Mouse (Mus musculus): Measurements from ENCODE around the gene Mdc1. TPM values are rescaled to one million over a fixed set of nuclear protein-coding genes. Genes with fewer than 3 reads are reported as not detected.

The Mdc1 gene
- polyA plus RNA-seq, 1 experiment from 2014 or later: 21.3 TPM

DNA sequence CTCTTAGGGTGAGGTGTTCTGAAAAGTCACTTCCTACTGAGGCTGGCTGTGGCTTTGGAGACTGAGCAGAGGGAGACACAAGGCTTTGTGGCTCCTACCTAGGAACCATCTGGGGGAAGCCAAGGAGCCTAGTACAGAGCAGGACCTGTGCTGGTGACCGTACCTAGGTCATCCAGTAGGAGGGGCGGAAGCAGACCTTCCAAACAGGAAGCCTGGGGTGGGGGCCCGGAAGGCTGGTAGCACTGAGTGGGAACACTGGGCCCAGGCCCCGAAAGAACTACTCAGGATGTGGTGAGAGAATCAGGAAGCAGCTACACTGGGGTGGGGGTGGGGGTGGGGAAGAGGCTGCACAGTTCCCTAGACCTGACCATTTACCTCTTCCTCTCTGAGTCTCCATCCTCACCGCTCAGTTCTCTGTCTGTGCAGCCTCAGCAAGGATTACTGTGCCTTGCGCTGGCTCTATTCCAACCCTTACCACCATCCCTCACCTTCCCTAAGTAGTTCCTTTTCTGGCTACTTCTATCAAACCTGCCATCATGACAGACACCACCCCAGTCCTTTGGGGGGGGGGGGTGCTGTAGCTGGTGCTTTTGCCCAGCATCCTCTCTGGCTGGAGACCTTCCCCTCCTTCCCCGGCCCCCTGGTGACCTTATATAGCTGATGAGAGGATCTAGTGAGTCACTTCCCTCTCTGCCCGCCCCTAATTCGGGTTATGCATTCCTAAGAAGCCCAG lies 29.0 kb downstream of the Mdc1 start:
- peaks cover 31% of the 10 kb centered on the region for H3K36me3 ChIP-seq

DNA sequence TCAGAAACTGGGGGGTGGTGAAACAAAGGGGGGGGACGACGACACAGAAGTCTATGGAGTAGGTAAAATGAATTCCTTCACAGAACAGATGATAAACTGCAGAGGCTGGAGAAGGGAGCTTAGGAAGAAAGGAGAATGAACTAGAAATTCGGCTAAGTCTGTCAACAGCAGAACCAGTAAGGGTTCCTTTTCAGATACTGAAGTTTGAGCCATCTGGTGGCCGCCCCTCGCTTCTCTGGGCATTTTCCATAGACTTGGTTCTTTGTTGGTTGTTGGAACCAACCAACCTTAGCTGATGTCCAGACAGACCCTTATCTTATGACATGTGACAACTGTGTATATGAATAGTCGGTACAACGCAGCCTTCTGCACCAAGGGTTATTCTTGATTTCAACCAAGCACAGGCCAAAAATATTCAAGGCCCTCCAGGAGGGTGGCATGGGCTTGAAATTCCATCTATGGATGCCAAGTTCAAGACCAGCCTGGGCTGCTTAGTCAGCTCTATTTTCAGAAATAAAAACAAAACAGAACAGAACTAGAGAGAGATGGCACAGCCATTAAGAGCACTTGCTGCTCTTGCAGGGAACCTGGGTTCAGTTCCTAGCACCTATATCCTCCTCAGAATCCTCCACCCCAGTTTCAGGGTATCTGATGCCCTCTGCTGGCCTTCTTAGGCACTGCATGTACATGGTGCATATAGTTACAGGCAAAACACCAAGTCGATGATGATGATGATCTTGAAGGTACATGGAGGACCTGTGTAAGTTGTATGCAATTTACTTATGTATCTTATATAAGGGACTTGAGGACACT lies 29.8 kb downstream of the Mdc1 start:
- H3K4me3 ChIP-seq: peak overlapping the region; percentile 73
- H3K4me2 ChIP-seq (replicated peaks): peak overlapping the region; percentile 96
- peaks cover 36% of the 10 kb centered on the region for H3K36me3 ChIP-seq
- peaks cover 55% of the 10 kb centered on the region for H3K4me1 ChIP-seq
- H3K9me3 ChIP-seq: no peaks in the 10 kb centered on the region
- 82% methylated on average over 8 of the region's 8 CpGs for WGBS
- H3K27me3 ChIP-seq: no peaks in the 10 kb centered on the region
- ATAC-seq (ENCODE audit: insufficient number of reproducible peaks, insufficient read depth, low FRiP score, low TSS enrichment): no peak
- peak overlapping the region; percentile 98 for H3K27ac ChIP-seq
- H3K9ac ChIP-seq: peak overlapping the region; percentile 68; the same call in 1 of the 2 replicates

More for the DNA sequence above, 29.0 kb downstream of the Mdc1 start:
- Histone ChIP-seq H3K9me3 (no peaks in the 10 kb centered on the region), H3K27me3 (no peaks in the 10 kb centered on the region), H3K4me1 (peaks cover 55% of the 10 kb centered on the region), H3K9ac (peak overlapping the region; percentile 68), H3K27ac (peak overlapping the region; percentile 98), H3K4me2 (replicated peaks) (peak overlapping the region; percentile 96), H3K4me3 (peak overlapping the region; percentile 73)
- WGBS: 47% methylated on average over 8 of the region's 9 CpGs
- no peak for ATAC-seq (ENCODE audit: insufficient number of reproducible peaks, insufficient read depth, low FRiP score, low TSS enrichment)

DNA sequence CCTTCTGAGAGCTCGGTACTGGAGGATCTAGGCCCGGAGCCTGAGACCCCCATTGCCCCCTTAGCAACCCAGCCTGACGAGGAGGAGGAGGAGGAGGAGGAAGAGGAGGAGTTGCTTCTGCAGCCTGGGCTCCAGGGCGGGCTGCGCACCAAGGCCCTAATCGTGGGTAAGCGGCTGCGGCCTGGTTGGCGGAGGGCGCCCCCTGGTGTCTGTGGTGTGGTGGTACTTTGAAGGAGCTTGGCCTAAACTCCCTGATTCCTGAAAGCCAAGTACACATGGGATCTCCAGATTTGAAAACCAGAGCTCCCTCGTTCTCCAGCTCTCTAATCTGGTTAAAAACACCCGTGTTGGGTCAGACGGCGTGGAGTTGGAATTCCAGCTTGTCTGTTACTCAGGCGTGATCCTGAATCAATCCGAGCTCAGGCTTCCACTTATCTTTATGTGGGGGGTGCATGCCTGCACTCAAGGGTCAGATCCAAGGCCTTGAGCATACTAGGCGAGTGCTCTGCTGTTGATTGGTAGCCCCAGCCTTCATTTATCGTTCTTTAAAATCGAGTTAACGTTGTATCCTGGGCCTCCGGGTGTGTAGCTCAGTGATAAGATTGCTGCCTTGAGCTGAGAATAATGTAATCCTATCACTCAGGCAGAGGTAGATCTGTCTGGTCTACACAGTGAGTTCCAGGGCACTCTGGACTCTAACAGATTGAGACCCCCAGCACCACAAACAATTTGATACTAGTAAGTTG lies 32.6 kb downstream of the Mdc1 start:
- Histone ChIP-seq H3K27ac (no peak overlapping the region), H3K4me1 (peaks cover 35% of the 10 kb centered on the region), H3K9ac (peak overlapping the region; percentile 5; the same call in 1 of the 2 replicates), H3K4me3 (0 out of 2 replicates have a peak overlapping the region, but pooled peaks have one; percentile 8), H3K9me3 (no peaks in the 10 kb centered on the region), H3K4me2 (replicated peaks) (peak overlapping the region; percentile 26), H3K36me3 (peaks cover 39% of the 10 kb centered on the region), H3K27me3 (no peaks in the 10 kb centered on the region)
- ATAC-seq (ENCODE audit: insufficient number of reproducible peaks, insufficient read depth, low FRiP score, low TSS enrichment): no peak
- WGBS: 32% methylated on average over 21 of the region's 21 CpGs

DNA sequence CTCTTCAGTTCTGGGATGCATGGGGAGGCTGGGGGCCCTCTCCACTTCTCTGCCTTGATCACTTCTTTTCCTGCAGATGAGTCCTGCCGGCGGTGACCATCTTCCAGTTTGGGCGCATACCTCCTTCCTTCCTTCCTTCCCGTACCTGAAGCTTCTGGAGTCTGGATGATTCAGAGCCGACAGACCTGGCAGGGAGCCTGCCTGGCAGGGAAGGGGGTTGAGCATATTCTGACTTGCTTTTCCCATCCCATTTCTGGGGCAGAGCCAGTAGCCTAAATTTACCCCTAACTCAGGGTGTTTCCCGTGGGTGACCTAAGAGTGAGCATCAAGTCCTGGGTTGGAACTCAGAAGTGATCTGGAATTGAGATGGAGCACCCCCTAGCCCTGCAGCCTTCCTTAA lies 33.4 kb downstream of the Mdc1 start:
- Histone ChIP-seq H3K4me2 (replicated peaks) (no peak overlapping the region), H3K4me3 (no peak overlapping the region), H3K9ac (no peak overlapping the region), H3K9me3 (no peaks in the 10 kb centered on the region), H3K4me1 (peaks cover 27% of the 10 kb centered on the region), H3K27ac (no peak overlapping the region), H3K27me3 (no peaks in the 10 kb centered on the region), H3K36me3 (peaks cover 39% of the 10 kb centered on the region)
- 93% methylated on average over 6 of the region's 6 CpGs for WGBS
- no peak for ATAC-seq (ENCODE audit: insufficient number of reproducible peaks, insufficient read depth, low FRiP score, low TSS enrichment)

DNA sequence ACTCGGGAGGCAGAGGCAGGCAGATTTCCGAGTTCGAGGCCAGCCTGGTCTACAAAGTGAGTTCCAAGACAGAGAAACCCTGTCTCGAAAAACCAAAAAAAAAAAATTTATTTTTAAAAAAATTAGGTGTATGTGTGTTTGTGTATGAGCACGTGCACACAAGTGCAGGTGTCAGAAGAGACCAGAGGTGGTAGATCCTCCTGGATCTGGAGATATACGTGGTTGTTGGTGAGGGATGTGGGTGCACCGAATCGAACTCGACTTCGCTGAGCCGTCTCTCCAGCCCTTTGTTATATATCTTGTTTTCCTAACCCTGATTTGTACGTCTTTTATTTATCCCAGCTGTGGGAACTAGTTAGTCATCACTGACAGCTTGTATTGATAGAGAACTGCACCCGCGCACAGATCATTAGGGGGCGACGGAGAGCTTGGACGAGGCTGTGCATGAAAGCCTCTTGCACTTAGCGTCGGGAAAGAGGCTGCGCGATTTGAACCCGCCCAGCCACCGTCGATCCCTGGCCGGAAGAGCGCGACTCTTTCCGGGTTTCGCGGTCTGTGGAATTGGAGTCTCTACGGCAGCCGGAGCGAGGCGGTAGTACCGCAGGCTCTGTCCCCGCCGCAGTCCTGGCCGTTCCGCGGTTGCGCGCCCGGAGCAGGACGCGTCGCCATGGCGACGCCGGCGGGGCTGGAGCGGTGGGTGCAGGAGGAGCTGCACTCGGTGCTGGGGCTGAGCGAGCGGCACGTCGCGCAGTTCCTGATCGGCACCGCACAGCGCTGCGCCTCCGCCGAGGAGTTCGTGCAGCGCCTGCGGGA lies 38.1 kb downstream of the Mdc1 start, which contains the start of gene Dhx16:
Gene Dhx16 (plus strand): TSS at position 575 of the 813 bp plus-strand sequence.
- Histone ChIP-seq H3K4me3 (peak within 1 kb of the TSS; percentile 96), H3K9ac (peak within 1 kb of the TSS; percentile 85), H3K36me3 (peaks cover 46% of the 10 kb centered on the region), H3K27me3 (no peaks in the 10 kb centered on the region), H3K4me2 (replicated peaks) (peak within 1 kb of the TSS; percentile 83), H3K9me3 (no peaks in the 10 kb centered on the region), H3K4me1 (peaks cover 12% of the 10 kb centered on the region), H3K27ac (peak within 1 kb of the TSS; percentile 66; the same call in 1 of the 2 replicates)
- ATAC-seq (ENCODE audit: insufficient number of reproducible peaks, insufficient read depth, low FRiP score, low TSS enrichment): peak; percentile 86
- 5% methylated on average over 66 of the region's 66 CpGs for WGBS

DNA sequence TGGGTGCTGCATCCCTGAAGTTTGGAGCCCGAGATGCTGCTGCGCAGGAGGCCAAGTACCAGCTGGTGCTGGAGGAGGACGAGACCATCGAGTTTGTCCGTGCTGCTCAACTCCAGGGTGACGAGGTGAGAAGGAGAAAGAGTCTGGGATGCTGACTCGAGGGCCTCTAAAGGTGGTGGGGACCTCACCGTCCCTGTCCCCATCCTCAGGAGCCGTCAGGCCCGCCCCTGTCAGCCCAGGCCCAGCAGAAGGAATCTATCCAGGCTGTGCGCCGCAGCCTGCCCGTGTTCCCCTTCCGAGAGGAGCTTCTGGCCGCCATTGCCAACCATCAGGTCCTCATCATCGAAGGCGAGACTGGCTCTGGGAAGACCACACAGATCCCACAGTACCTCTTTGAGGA lies 41.6 kb downstream of the Mdc1 start:
- Histone ChIP-seq H3K27me3 (no peaks in the 10 kb centered on the region), H3K9me3 (no peaks in the 10 kb centered on the region), H3K27ac (no peak overlapping the region), H3K4me1 (peaks cover 12% of the 10 kb centered on the region), H3K4me3 (0 out of 2 replicates have a peak overlapping the region, but pooled peaks have one; percentile 1), H3K36me3 (peaks cover 60% of the 10 kb centered on the region), H3K9ac (no peak overlapping the region), H3K4me2 (replicated peaks) (no peak overlapping the region)
- WGBS: 94% methylated on average over 17 of the region's 17 CpGs
- ATAC-seq (ENCODE audit: insufficient number of reproducible peaks, insufficient read depth, low FRiP score, low TSS enrichment): no peak

DNA sequence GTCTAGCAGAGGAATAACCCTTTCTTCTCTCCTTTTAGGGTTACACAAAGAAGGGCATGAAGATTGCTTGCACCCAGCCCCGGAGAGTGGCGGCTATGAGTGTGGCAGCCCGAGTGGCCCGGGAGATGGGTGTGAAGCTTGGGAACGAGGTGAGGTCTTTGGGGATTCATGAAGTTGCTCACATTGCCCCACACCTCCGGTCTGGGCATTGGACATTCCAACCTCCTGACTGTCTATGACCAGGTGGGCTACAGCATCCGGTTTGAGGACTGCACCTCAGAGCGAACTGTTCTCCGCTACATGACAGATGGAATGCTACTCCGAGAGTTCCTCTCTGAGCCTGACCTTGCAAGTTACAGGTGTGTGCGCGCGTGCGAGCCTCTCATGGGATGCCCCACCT lies 42.5 kb downstream of the Mdc1 start:
- no peaks in the 10 kb centered on the region for H3K9me3 ChIP-seq
- H3K4me3 ChIP-seq: no peak overlapping the region
- no peak overlapping the region for H3K9ac ChIP-seq
- 96% methylated on average over 14 of the region's 14 CpGs for WGBS
- no peak overlapping the region for H3K27ac ChIP-seq
- ATAC-seq (ENCODE audit: insufficient number of reproducible peaks, insufficient read depth, low FRiP score, low TSS enrichment): no peak
- no peak overlapping the region for H3K4me2 ChIP-seq (replicated peaks)
- peaks cover 69% of the 10 kb centered on the region for H3K36me3 ChIP-seq
- no peaks in the 10 kb centered on the region for H3K27me3 ChIP-seq
- H3K4me1 ChIP-seq: peaks cover 12% of the 10 kb centered on the region

DNA sequence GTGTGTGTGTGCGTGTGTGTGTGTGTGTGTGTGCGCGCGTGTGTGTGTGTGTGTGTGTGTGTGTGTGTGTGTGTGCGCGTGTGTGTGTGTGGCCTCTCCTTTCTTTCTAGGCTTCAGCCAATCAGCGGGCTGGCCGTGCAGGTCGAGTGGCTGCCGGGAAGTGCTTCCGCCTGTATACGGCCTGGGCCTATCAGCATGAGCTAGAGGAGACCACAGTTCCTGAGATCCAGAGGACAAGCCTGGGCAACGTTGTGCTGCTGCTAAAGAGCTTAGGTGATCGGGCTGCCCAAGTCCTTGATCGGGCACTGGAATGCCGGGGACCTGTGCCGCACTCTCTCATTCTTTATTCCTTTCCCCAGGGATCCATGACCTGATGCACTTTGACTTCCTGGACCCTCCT lies 46.4 kb downstream of the Mdc1 start:
- H3K27ac ChIP-seq: no peak overlapping the region
- no peak for ATAC-seq (ENCODE audit: insufficient number of reproducible peaks, insufficient read depth, low FRiP score, low TSS enrichment)
- no peak overlapping the region for H3K9ac ChIP-seq
- peaks cover 90% of the 10 kb centered on the region for H3K36me3 ChIP-seq
- no peaks in the 10 kb centered on the region for H3K27me3 ChIP-seq
- H3K9me3 ChIP-seq: no peaks in the 10 kb centered on the region
- H3K4me2 ChIP-seq (replicated peaks): no peak overlapping the region
- H3K4me1 ChIP-seq: no peaks in the 10 kb centered on the region
- H3K4me3 ChIP-seq: no peak overlapping the region
- 75% methylated on average over 10 of the region's 17 CpGs for WGBS

DNA sequence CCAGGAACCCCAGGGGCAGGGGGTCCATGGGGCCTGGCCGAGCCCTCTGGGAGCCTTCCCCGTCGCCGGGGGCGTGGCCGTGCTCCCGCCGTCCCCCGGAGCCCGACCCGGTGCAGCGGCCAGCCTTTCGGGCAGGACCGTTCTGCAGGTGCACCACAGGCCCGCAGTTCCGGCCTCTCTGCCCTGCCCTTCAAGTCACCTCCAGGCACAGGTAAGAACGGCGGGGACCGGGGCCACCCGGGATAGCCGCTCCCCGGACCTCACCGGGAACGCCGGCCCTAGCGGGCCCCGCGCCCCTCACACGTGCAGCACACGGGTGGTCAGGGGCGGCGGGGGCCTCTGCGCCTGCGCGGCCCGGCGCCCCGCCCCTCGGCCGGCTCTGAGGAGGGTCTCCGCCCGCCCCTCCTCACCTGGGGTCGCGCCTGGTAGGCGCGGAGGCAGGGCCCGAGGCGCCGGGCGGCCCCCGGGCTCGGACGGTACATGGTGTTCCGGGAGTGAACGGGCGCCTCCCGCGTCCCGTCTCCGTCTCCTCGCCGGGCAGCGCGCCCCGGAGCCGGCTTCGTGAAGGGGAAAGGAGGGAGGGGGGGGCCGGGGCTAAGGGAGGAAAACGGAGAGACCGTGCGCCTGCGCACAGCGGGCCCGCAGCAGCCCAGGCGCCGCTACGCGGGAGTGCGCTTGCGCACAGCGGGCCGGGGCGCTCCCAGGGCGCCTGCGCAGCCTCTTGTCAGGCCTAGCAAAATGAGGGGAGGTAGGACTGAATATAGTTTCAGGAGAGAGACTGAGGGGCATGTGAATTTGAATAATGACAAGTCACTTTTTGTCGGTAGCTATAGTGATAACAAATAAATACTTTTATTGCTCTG lies 55.7 kb downstream of the Mdc1 start, which contains the start of gene 2310061I04Rik:
Gene 2310061I04Rik (minus strand): TSS at position 651 of the 863 bp plus-strand sequence.
- Histone ChIP-seq H3K9ac (peak within 1 kb of the TSS; percentile 80), H3K9me3 (no peaks in the 10 kb centered on the region), H3K4me1 (peaks cover 16% of the 10 kb centered on the region; the same call in 1 of the 2 replicates), H3K27me3 (no peaks in the 10 kb centered on the region), H3K4me3 (peak within 1 kb of the TSS; percentile 78), H3K27ac (peak within 1 kb of the TSS; percentile 88), H3K36me3 (peaks cover 58% of the 10 kb centered on the region), H3K4me2 (replicated peaks) (peak within 1 kb of the TSS; percentile 95)
- peak; percentile 91 for ATAC-seq (ENCODE audit: insufficient number of reproducible peaks, insufficient read depth, low FRiP score, low TSS enrichment)
- WGBS: 1% methylated on average over 75 of the region's 86 CpGs
